ENCODE assay signal across 8 mouse cellular contexts in genomic region chr17:21449669-21450068, GRCm38 (mm10). TPM values are rescaled to one million over a fixed set of nuclear protein-coding genes. Genes with fewer than 3 reads are reported as not detected.
DNase-seq lines count a peak whose midpoint lies in the region; ATAC-seq and TF ChIP-seq lines count a peak whose summit lies in the region.

No protein-coding gene starts in this region.

- peak overlapping the region; percentile 62 for H3K9ac ChIP-seq in intestine, embryonic 14.5 days (ENCODE audit: low read length)

- 0% methylated on average over 3 of the region's 3 CpGs for WGBS in intestine, embryonic 14.5 days

- H3K4me1 ChIP-seq in cortical plate, adult 2 months (ENCODE audit: control insufficient read depth, insufficient read depth, low read length): peaks cover 2% of the 10 kb centered on the region; the same call in 1 of the 2 replicates
- H3K4me1 ChIP-seq in intestine, embryonic 14.5 days (replicated peaks; ENCODE audit: control insufficient read depth, insufficient read depth, low read length): peaks cover 6% of the 10 kb centered on the region; the same call in 1 of the 2 replicates

- no peak for TF ChIP-seq POLR2A in cortical plate, adult 2 months (IDR thresholded peaks at IDR 0.05; ENCODE audit: extremely low read depth, insufficient read depth, low read length)

- H3K4me2 ChIP-seq in intestine, embryonic 14.5 days (ENCODE audit: low read length): peak overlapping the region; percentile 77

- peak; percentile 44; the same call in 1 of the 2 replicates for TF ChIP-seq CTCF in cortical plate, adult 2 months (IDR thresholded peaks at IDR 0.05; ENCODE audit: extremely low read depth, insufficient read depth, low read length)

- H3K9me3 ChIP-seq in intestine, embryonic 14.5 days (ENCODE audit: control insufficient read depth, low read length): no peaks in the 10 kb centered on the region

- peak; percentile 74 for ATAC-seq in intestine, embryonic 14.5 days (replicated peaks; ENCODE audit: low FRiP score, low TSS enrichment, low read depth)
- ATAC-seq in megakaryocyte-erythroid progenitor cell, adult 5-6 weeks (replicated peaks; ENCODE audit: low FRiP score, low TSS enrichment, poor library complexity, severe bottlenecking): peak; percentile 72

- peak overlapping the region; percentile 73 for H3K4me3 ChIP-seq in cortical plate, adult 2 months (ENCODE audit: insufficient read depth, low read length)
- H3K4me3 ChIP-seq in intestine, embryonic 14.5 days (ENCODE audit: low read depth, low read length): peak overlapping the region; percentile 70

- peak overlapping the region; percentile 31; the same call in 1 of the 2 replicates for H3K27ac ChIP-seq in cortical plate, adult 2 months (ENCODE audit: insufficient read depth, low read length)
- H3K27ac ChIP-seq in intestine, embryonic 14.5 days (ENCODE audit: low read depth): peak overlapping the region; percentile 96

- H3K36me3 ChIP-seq in intestine, embryonic 14.5 days (ENCODE audit: control insufficient read depth, insufficient read depth, low read length): no peaks in the 10 kb centered on the region

- DNase-seq in heart, adult 18-20 months: peak; percentile 81 to 85
- no peak for DNase-seq in heart, adult 11 months
- peak; percentile 53 to 58 for DNase-seq in gastrocnemius, adult 8-10 months (ENCODE audit: low spot score in 2 of 2)
- DNase-seq in intestine, embryonic 14.5 days (ENCODE audit: low spot score): no peak
- DNase-seq in left cerebral cortex, postnatal 14 days (ENCODE audit: low spot score in 2 of 2): peak; percentile 86 to 88
- DNase-seq in skeletal muscle tissue, adult 2 months (ENCODE audit: low read depth, low spot score): peak; percentile 66

- intact Hi-C loops in left cerebral cortex, postnatal 14 days (cut with DNase I): loop anchor here (2.0 to 5.0 kb wide), 2 partner anchors 38 to 67 kb away; partner anchors contain the start of gene Zfp53

- H3K27me3 ChIP-seq in intestine, embryonic 14.5 days (replicated peaks; ENCODE audit: control insufficient read depth, insufficient read depth, low read length): no peaks in the 10 kb centered on the region

RNA-seq across cellular contexts. Expression of gene Zfp51, which starts 0.5 kb away (rescaled TPM):
- 1 to 10 TPM; 5.9 to 6.9 TPM for total RNA-seq in heart, adult 18-20 months (2021)
- polyA plus RNA-seq in cortical plate, adult 2 months (2012; rRNA removed): 3.2 and 3.7 TPM in 2 replicates
- 10 to 100 TPM; 10.5 to 11.7 (median 10.9) TPM for total RNA-seq in gastrocnemius, adult 8-10 months (2022)
- polyA plus RNA-seq in intestine, embryonic 14.5 days (2014; fragmentation: Nextera tagmentation; extraction: Ambion mirVana): 14.3 and 16.5 TPM in 2 replicates
- 1 to 10 TPM; 4.0 to 4.2 TPM for total RNA-seq in left cerebral cortex, postnatal 14 days (2021)
- total RNA-seq in megakaryocyte-erythroid progenitor cell, adult 5-6 weeks (2014; fragmentation: Nextera tagmentation): 7.6 and 11.4 TPM in 2 replicates
- total RNA-seq in megakaryocyte-erythroid progenitor cell, adult 5-6 weeks (2017): 11.4 and 11.8 TPM in 2 replicates

RNA-seq across cellular contexts. Expression of gene Zfp54, which starts 26.6 kb away (rescaled TPM):
- under 1 TPM; 0.89 to 0.95 TPM for total RNA-seq in heart, adult 18-20 months (2021)
- polyA plus RNA-seq in cortical plate, adult 2 months (2012; rRNA removed): 1.0 and 1.2 TPM in 2 replicates
- total RNA-seq in gastrocnemius, adult 8-10 months (2022): 1 to 10 TPM in 2 of 4 experiments, under 1 TPM in 2; 0.77 to 1.9 (median 1.1) TPM
- 4.8 and 6.1 TPM in 2 replicates for polyA plus RNA-seq in intestine, embryonic 14.5 days (2014; fragmentation: Nextera tagmentation; extraction: Ambion mirVana)
- total RNA-seq in left cerebral cortex, postnatal 14 days (2021): under 1 TPM; 0.59 to 0.63 TPM
- total RNA-seq in megakaryocyte-erythroid progenitor cell, adult 5-6 weeks (2014; fragmentation: Nextera tagmentation): 5.4 and 5.7 TPM in 2 replicates
- 4.9 and 6.8 TPM in 2 replicates for total RNA-seq in megakaryocyte-erythroid progenitor cell, adult 5-6 weeks (2017)

RNA-seq across cellular contexts. Expression of gene Zfp53, which starts 39.1 kb away (rescaled TPM):
- 1 to 10 TPM; 2.1 to 2.4 TPM for total RNA-seq in heart, adult 18-20 months (2021)
- 2.9 TPM in 2 replicates for polyA plus RNA-seq in cortical plate, adult 2 months (2012; rRNA removed)
- total RNA-seq in gastrocnemius, adult 8-10 months (2022): 1 to 10 TPM; 1.3 to 1.8 (median 1.5) TPM
- 13.3 and 13.7 TPM in 2 replicates for polyA plus RNA-seq in intestine, embryonic 14.5 days (2014; fragmentation: Nextera tagmentation; extraction: Ambion mirVana)
- total RNA-seq in left cerebral cortex, postnatal 14 days (2021): 1 to 10 TPM; 3.3 to 3.8 TPM
- total RNA-seq in megakaryocyte-erythroid progenitor cell, adult 5-6 weeks (2014; fragmentation: Nextera tagmentation): 2.8 and 6.3 TPM in 2 replicates
- total RNA-seq in megakaryocyte-erythroid progenitor cell, adult 5-6 weeks (2017): 3.6 and 6.2 TPM in 2 replicates

Comparison
In these comparisons a context has a peak if more than half of its experiments do, and no peak if none do; other contexts are left out.
1. DNase-seq: peak in heart, adult 18-20 months (2 of 2), gastrocnemius, adult 8-10 months (2 of 2), left cerebral cortex, postnatal 14 days (2 of 2) and skeletal muscle tissue, adult 2 months (single experiment); none in heart, adult 11 months (single experiment) and intestine, embryonic 14.5 days (single experiment).